Mouse (Mus musculus) liver, embryonic 14.5 days (tissue): ENCODE results near the gene Eng.

Experiments used
- CTCF ChIP-seq: IDR thresholded peaks from 2 replicates; pipeline ENCODE4 v1.5.1; 2016; ENCODE audit warnings: antibody characterized with exemption, low read depth, control low read depth
- EP300 ChIP-seq: IDR thresholded peaks from 2 replicates; pipeline ENCODE4 v1.6.1; 2016; ENCODE audit warnings: antibody characterized with exemption, low read depth

GRCm38 (mm10) chr2:32665345-32665744 lies 18.9 kb downstream of the Eng start:
- TF ChIP-seq CTCF (no peak), EP300 (no peak)
